Mouse (Mus musculus): Measurements from ENCODE around the gene Tsc1.

The Tsc1 gene

DNA sequence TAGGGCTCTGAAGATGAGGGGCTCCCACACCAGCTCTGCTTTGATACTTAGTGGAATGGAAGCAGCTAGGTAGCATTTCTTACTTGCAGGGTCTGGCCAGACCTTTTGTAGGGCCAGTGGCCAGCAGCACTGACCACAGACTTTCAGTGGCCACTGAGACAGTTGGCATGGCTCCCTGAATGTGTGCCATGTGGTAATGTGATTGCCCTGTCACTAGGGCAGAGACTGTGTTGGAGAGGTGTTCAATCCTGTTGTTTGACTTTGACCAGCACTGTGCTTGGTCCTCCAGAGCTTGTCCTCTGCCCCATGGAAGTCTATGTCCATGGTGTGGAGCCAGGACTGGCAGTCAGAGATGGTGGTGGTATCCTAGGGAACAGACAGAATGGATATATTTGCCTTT is 9.5 kb downstream of the Tsc1 start:
- DNase-seq (ENCODE audit: low spot score), result no peak

DNA sequence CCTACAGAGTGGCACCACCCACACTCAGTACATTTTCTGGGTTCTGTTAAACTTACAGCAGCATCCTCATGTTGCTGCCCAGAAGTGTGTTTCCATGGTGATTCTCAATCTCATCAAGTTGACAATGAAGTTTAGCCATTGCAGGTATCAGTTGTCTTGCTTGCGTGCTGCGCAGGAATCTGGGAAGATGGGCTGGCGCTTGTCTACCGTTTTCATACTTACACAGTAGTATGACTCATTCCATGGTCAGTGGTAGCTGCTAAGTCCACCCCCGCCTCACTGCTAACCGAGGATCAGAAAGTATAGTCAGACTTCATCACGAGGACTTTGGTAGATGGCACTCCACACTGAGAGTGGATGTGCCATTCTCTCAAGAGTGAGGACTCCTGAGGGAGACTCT is 12.3 kb downstream of the Tsc1 start:
- DNase-seq (ENCODE audit: low spot score), result no peak

DNA sequence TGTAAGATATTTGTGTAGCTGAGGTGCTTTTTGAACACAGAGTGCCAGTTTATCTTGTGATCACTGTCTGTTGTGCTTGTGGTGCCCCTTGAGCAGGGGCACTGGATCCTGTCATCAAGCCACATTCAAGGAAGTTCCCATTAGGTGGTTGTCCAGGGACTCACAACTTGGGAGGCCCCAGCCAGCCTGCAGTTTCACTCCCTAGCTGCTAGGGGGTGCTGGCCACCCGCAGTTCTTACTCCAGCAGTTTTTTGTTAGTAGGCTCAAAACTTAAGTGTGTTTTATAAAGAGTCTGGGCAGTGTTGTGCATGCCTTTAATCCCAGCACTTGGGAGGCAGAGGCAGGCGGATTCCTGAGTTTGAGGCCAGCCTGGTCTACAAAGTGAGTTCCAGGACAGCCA is 13.3 kb downstream of the Tsc1 start:
- no peak for DNase-seq (ENCODE audit: low spot score)

DNA sequence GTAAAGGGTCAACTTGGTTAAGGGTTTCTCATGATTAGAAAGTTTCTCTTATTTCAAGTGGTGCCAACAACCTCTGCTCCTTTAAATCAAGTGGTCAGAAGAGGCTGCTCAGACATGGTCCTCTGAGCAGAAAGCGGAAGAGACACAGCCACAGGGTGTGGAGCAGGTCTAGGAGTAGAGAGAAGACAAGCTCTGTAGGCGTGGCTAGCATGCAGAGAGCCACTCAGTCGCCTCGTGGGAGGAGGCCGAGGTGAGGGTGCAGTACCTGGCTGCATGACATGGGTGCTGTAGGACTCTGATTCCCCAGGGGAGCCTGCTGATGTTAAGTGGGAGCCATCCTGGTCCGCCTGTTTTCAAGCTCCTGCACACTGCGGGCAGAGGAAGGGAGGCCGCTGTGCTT is 15.2 kb downstream of the Tsc1 start:
- DNase-seq (ENCODE audit: low spot score), result no peak

DNA sequence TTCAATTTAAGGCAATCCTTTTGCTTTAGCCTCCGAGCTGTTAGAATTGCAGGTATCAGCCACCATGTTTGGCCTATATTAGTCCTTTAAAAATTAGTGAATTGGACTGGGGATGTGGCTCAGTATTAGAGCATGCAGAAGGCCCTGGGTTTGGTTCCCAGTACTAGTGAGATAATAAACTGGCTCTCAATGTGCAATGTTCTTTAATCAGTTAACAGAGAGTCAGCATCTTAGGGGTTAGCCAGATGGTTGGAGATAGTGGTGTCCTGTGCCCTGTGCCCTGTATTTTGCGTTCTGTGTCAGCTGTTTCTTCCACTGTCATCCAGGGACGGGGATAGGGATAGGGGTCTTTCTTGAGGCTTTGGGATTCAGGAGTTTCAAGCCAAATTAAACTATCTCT is 21.9 kb downstream of the Tsc1 start:
- DNase-seq (ENCODE audit: low spot score), result no peak

DNA sequence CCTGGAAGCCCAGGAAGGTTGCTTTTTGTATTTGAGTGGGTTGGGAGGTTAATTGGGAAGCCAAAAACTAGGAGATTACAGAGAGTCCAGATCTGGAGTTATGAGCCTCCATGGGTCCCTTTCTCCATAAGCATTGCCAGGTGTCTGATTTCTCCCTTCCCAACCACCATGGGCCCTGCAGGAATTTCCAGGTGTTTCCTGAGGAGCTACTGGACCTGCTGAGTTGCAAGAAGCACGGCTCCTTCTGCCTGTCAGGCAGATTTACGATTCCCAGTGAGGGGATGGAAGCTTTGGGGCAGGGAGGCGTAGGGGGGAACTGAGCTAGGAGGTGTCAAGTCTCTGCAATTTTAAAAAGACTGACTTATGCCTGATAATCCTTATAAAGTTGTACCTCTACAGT is 24.8 kb downstream of the Tsc1 start:
- no peak for DNase-seq (ENCODE audit: low spot score)

DNA sequence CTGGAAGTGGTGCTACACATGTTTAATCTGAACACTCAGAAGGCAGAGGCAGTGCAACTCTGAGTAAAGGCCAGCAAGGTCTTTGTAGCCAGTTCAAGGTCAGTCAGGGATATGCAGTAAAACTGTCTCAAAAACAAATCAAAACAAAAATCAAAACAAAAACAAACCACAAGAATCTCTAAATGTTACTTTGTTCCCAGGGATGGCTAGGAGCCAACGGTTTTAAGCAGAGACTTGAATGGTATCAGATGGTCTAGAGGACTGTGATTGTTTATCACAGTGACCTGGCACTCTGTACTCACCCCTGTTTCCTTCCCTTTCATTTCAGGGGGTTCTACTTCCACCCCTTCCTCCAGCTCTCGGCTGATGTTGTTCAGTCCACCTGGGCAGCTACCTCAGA is 30.4 kb downstream of the Tsc1 start:
- DNase-seq (ENCODE audit: low spot score), result no peak

DNA sequence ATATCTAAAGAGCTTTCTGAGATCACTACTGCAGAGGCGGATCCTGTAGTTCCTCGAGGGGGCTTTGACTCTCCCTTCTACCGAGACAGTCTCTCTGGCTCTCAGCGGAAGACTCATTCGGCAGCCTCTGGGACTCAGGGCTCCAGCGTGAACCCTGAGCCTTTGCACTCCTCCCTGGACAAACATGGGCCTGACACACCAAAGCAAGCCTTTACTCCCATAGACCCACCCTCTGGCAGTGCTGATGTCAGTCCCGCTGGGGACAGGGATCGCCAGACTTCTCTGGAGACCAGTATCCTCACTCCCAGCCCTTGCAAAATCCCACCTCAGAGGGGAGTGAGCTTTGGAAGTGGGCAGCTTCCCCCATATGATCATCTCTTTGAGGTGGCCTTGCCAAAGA is 35.0 kb downstream of the Tsc1 start:
- no peak for DNase-seq (ENCODE audit: low spot score)

DNA sequence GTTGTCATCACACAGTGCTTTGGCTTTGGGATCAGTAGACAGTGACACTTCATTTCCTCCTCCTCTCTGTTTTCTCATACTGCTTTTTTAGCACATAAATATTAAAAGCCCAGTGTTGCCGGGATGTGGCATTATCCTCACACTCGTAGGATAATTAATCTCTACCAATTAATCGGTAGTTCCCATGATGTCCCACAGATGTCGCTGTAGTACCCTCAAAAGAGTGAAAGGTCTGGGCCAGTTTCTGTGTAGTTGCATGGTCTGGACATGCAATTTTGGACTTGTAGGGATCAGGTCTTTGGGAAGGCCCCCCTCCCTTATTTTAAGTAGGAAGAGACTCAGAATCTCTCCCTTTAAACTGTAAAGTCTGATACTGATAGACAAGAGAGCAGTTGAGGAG is 39.7 kb downstream of the Tsc1 start:
- DNase-seq (ENCODE audit: low spot score), result no peak

DNA sequence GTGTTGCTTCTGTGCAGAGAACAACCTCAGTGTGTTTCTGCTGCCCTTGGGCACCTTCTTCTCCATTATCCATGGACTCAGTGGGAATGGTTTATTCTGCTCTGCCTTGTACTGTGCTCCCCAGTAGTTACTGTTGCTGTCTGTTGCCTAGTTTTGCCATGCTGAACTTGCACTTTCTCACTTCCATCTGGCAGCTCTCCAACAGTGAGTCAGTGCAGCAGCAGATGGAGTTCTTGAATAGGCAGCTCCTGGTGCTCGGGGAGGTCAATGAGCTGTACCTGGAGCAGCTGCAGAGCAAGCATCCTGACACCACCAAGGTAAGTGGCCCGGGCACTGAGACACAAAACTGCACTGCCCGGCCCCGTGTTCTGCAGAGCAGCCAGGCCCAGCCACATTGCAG is 40.7 kb downstream of the Tsc1 start:
- DNase-seq (ENCODE audit: low spot score), result peak; percentile 19

DNA sequence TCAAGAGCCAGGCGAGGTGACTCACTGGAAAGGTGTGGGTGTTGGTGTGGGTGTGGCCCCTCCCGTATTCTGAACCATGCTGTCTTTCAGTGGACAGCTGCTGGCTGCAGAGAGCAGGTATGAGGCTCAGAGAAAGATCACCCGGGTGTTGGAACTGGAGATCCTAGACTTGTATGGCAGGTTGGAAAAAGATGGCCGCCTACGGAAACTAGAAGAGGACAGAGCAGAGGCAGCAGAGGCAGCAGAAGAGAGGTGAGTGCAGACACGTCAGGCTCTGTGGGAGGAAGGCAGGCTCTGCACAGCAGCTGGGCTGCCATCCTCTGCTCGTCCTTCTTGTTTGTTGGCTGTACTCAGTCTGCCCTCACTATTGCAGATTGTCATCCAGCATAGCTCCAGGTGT is 44.9 kb downstream of the Tsc1 start:
- no peak for DNase-seq (ENCODE audit: low spot score)

DNA sequence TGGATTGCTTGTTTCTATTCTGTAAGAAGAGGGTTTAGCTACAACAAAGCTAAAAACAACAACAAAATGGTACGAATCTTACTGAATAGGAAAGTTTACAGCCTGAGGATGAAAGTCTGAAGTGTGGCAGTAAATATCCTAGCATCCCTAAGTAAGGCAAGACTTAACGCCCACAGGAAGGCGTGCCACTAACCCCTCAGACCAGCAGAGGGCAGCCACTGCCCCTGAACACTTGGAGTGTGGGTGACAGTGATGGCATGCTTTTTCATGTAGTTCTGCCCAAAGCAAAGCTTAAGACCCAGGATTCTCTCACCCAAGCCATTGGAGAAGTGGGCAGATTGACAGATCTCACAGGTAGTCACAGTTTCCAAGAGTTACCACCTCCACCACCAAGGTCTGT is 47.4 kb downstream of the Tsc1 start:
- DNase-seq (ENCODE audit: low spot score), result no peak

DNA sequence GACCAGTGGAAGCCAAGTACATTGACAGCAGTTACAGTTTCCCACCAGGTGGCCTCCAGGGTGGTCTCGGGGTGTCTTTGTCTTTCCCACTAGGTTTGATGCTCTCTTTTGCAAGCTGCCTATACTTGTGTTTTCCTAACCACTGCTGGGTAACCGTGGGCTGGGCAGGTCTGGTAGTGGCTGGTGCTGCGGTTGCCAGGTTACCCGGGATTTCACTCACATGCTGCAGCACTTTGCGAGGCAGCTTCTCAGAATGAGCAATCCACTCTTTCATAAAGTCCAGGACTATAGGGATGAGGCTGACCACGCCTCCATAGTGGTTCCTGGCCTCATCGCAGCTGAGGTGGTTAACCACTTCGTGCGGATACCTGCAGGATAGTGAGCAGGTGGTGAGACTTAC is 51.7 kb downstream of the Tsc1 start:
- no peak for DNase-seq (ENCODE audit: low spot score)

DNA sequence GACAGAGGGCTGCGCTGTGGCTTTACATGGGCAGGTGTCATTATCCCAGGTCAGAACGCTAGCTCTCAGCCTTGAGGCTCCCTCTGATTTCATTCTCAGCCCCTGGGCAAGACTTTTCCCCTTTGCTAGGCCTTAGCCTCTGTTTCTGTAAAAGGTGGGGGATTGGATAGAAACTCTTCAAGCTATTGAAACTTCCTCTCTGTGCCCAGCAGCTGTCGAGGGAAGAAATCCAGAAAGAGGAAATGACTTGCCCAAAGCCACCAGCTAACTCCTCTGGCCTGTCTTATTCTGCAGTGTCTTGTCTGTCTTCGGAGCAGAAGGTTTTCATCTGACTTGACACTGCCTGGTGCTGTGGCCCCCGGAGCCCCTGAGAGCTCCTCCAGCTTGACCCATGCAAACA is 57.5 kb downstream of the Tsc1 start:
- no peak for DNase-seq (ENCODE audit: low spot score)

DNA sequence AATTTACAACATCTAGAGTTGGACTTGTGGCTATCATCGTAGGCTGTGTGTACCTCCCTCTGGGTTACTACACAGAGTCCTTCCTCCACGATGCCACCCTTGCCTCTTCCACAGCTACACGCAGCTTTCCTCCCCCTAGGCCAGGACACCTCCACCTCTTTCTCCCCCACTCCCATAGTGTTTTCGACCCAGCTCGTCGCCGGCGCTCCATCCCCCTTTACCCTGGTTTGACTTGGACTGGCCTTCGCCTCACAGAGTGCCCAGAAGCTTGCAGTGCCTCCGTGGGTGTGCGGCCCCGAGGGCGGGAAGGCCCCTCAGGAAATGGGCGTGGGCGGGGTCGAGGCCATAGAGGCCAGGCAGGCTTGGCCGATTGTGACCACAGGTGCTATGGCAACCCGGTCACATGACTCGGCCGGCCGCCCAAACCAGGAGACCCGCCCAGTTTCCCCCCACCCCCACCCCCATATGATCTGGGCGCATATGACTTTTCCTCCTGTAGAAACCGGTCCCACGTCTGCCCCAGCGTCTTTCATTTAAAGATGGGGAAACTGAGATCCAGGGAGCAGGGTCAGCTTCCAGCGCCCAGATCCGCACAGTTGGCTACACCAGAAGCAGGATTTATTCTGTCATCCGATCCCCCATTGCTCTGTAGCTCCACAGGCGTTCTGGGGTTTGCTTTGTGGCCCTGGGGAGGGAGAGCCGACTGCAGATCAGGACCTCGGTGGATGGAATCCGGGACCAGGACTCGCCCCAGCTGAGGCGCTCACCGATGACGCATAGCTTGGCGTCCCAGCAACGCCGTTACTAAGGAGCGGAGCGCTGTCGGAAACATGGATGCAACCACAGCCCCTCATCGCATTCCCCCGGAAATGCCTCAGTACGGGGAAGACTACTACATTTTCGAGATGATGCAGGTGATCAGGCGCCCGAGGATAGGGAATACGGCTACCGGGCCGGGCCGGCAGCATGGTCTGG is 58.6 kb downstream of the Tsc1 start, which contains the start of the genes Spaca9 and Ak8:
Spaca9 (minus strand) TSS at position 367 of the 975 bp plus-strand sequence.
Ak8 (plus strand) TSS at position 804 of the 975 bp plus-strand sequence.
- DNase-seq (ENCODE audit: low spot score), result peak; percentile 61

DNA sequence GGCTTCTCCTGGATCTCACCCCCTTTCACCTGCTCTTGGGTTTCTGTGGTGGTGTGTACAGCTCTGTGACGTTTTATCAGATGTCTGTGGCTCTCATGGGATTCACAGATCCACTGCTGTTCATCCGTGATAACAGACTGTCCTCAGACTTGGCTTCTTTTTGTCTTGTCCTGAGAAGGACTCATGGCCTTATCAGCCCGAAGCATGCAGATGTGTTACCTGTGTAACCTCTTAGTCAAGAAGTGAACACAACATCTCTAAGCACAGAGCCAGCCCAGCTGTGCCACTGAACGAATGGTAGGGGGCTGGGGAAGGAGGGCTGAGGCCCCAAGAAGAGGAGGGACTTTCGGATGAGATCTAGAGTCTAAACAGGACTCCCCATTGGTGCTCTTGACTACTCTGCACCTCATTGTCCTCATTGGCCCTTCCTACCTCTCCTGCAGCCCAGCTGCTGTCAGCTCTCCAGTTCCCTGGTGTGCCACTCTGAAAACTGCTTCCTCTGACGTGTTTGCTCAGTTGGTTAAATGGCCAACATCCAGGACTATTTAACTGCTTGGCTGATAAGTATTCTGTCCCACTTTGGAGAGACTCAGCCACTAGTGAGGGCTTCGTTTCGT is 60.7 kb downstream of the Tsc1 start:
- DNase-seq (ENCODE audit: low spot score), result no peak

DNA sequence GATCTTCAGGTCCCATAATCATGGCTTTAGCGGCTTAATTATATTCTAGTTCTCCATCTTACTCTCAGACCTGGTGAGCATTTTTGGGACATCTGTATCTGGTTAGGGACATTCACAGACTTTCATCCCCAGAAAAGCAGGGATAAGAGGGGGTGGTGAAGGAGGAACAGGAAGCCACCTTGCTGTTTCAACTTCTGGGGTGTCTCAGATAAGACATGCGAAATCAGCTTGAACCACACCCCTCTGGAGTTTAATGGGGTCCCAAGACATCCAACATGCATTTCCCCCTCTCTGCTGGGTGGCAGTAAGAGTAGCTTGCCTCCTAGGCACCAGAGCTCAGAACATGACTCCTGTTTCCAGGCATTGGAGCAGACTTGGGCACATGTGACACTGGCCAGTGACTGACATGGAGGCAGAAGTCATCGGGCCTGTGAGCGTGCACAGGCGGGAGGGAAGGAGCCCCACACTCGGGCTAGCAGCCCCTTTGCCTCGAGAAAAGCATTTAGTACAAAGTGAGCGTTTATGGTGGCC is 65.1 kb downstream of the Tsc1 start:
- DNase-seq (ENCODE audit: low spot score), result no peak

DNA sequence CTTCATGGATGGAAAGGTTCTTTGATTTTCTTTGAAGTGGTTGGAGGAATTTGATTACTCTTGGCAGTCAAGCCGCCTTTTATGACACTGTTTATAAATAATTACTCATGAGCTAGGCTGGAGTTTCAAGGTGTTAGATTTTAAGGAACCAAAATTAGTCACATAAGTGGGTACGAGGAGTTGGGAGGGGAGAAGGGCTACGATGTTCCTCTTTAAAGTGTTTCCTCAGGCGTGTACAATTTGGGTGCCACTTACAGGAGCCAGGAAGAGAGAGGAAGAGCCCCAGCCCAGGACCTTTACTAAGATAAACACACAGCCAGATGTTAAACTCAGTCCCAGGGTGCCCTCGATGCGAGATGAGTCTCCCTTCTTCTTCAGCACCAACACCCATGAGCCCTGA is 65.8 kb downstream of the Tsc1 start:
- no peak for DNase-seq (ENCODE audit: low spot score)

DNA sequence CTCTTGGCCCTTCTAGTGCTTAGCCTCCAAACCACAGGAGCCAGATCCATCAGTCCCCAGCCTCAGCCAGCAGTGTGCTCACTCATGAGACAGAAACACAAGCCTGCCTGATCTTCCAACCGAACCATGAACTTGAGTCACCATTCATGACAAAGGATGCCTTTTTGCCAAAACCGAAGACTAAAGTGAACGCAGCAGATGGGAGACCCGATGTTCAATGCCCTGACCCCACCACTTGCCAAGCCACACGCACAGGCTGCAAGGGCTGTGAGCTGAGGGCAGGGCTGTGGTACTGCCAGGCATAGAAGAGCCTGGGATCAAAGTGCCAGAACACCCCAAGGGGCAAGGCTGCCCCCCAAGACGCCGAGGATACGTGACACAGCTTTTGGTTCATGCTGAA is 72.0 kb downstream of the Tsc1 start:
- DNase-seq (ENCODE audit: low spot score), result no peak

DNA sequence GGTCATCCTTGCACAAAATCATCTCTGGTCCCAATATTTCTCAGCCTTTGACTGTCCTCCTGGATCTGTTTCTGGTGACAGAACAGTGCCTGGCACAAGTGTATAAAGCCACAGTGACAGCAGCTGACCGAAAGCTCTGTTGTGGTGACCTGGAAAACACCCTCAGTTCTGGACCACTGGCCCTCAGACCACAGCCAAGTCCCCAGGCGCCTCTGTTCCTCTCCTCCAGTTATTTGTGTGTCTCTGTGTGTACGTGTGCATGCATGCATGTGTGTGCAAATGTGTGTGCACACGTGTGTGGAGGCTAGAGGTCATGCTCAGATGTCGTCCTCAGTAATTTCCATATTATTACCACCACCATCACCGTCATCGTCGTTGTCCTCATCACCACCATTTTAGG is 81.4 kb downstream of the Tsc1 start:
- DNase-seq (ENCODE audit: low spot score), result no peak

DNA sequence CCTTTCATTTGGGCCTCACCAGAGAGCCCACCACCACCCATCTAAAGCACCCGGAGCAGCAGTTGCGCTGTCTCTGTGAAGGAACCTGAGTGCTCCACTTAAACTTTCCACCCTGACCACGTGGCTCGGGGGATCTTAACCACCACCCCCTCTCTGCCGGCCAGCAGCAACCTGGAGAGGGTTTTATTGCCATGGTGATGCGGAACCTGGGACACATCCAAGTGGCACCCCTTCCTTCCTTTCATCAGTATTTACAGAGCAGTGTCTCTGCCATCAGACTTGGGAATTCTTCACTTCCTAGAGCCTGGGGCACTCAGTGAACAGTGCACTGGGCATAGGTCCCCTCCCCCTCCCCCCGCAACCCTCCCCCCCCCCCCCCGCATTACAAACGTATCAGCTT is 82.9 kb downstream of the Tsc1 start:
- DNase-seq (ENCODE audit: low spot score), result no peak

DNA sequence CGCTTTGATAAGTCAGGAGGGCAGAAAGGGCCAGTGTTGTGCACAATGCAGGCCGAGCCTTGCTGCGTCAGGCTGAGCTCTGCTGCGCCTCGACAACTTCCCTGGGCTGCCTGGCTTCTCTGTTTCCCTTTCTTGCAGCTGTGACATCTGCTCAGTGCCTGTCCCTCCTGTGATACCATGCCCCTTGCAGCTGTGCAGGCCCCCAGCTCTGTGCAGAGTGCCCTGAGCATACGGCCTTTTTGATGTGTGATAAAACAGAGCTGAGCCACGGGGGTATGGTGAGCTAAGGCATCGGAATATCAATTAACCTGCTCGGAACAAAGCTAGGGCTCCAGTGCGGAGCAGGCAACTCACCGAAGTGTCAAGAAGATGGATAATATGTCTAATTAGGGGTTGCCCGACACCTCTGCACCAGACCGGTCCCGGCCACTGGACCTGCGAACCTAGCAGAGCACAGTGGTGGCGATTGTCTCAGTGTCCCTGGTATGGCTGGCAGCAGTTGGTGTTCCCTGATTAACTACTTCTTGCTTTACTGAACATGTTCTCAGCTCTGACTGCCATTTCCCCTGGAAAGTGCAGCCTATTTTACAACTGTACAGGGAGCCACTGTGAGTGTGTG is 86.9 kb downstream of the Tsc1 start:
- DNase-seq (ENCODE audit: low spot score), result no peak

DNA sequence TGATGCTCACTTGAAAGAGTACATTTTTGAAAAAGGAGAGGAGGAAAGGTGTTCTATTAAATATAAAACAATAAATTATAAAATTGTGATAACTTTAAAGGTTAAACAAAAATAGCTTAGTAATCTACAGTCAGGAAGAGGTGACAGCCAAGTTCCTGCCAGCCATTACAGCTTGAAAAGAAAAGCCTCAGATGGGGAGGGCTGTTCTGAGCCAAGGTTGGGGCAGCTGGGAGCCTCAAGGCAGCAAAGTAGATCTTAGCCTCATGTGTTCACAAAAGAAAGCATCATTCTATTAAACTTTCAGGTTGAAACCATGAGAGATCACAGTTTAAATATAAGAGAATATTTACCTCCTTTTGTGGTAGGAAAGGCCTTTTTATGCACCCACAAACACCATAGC is 89.6 kb downstream of the Tsc1 start:
- DNase-seq (ENCODE audit: low spot score), result no peak
